Mouse (Mus musculus) mouse trophoblast stem cell (cell line): ENCODE results near the gene Ogdh.
"Not testable (repeated sequence)": the region's sequence is repeated elsewhere in the genome, so short reads cannot be mapped to it uniquely, and the experiment has no call there.

Experiments used
- in situ Hi-C, 2 experiments: fragments of 300-500 bp; cut with MseI, MboI; formaldehyde crosslinking; loops; 2 replicates in 1 of 2; 3 replicates in 1 of 2; pipeline ENCODE4 v1.15.1; 2025

Gene Ogdh

GRCm38 (mm10) chr11:6291401-6292115 lies at the start of gene Ogdh:
Gene Ogdh, plus strand, starts transcription at chr11:6291633.
- in situ Hi-C loops: no loop called here

GRCm38 (mm10) chr11:6244707-6245106 lies 46.7 kb upstream of the Ogdh start:
- in situ Hi-C loops: no loop called here

DNA sequence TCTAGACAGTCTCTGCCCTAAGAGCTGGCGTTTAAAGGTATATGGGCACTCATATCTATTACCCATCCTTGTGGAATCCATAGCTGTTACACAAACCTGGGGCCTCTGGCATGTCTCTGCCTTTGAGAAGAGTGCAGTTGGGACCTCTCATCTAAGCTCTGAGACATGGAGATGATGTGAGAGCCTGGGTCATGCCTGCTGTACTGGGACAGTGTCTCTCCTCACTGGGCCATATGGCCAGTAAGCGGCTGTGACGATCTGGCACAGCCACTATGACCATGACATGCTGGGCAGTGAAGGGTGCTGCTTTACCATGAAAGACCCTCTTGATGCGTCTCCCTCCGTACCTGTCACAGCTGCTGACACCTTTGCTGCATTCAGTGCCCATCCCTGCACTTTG lies 39.2 kb upstream of the Ogdh start:
- in situ Hi-C loops: no loop called here

GRCm38 (mm10) chr11:6252824-6253223 lies 38.6 kb upstream of the Ogdh start:
- in situ Hi-C loops: no loop called here

DNA sequence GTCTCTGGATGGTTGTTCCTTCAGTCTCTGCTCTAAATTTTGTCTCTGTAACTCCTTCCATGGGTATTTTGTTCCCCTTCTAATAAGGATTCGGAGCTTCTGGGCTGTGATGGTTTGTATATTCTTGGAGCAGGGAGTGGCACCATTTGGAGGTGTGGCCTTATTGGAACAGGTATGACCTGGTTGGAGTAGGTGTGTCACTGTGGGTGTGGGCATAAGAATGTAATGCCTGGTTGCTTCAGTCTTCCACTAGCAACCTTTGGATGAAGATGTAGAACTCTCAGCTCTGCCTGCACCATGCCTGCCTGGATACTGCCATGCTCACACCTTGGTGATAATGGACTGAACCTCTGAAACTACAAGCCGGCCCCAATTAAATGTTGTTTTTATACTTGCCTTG lies 36.8 kb upstream of the Ogdh start:
- in situ Hi-C loops: not testable (repeated sequence)

- in situ Hi-C loops: no loop called here
These were observed 34.9 kb upstream of the Ogdh start for GRCm38 (mm10) chr11:6256490-6257072.

DNA sequence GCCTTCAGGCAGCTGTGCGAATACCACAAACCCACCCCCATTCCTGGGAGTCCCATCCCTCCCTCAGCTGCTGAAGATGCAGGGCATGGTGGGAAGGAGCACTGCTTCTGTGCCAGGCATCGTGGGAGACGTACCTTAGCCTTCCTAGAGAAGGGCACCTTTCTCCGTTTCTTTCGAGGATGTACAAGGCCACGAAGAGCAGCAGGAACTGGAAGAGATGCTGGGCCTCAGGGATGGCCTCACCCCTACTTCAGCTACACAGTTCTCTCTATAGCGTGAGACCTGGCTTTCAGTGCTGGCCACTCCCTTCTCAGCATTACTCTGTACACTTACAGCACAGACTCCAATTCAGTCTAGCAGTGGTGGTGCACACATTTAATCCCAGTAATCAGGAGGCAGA lies 32.0 kb upstream of the Ogdh start:
- in situ Hi-C loops: no loop called here

DNA sequence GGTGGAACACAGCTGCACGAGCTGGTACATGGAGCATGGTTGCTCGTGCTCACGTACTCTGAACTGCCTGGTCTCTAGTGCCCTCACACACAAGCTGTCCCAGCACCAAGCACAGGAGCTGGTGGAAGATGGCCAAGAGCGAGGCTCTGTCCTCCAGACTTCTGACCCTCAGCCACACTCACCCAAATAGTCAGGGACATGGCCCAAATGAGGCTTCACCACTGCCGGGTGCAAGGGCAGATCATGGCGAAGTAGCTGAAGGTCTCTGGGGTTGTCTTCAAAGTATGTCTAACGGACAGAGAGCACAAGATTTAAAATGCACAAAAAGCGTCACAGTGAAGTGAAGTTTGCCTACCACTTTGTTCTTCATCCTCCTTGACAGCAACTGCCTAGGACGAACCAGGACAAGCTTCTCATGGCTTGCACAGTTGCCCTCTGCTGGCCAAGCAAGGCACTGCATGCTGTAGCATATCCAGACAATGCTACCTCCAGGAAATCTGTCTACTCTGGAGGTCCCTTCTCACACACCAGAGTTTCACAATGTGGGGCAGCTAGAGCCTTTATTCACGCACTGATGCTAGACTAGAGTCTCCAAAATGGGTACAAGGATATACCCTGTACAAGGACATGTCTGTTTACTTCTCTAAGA lies 29.9 kb upstream of the Ogdh start:
- in situ Hi-C loops: no loop called here

DNA sequence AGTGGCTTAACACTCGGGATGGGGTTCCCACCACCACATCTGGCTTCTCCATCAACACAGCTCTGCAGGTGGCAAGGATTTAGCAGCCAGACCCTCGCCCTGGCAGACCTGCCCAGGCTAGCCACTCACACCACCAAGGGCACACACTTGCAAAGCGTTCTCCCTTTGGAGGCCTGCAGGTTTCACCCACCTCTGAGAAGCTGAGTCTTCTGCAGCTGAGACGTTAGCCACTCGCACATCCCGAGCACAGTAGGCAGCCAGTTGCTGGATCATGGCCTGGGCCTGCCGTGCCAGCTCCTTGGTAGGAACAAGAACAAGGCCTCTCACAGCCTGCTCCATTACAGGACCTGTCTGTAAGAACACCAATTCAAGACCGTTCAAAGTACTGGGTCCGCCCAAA lies 24.8 kb upstream of the Ogdh start:
- in situ Hi-C loops: no loop called here

GRCm38 (mm10) chr11:6267320-6268254 lies 23.8 kb upstream of the Ogdh start, which contains the start of gene Ddx56:
Gene Ddx56, minus strand, starts transcription at chr11:6267772.
- in situ Hi-C loops: no loop called here

GRCm38 (mm10) chr11:6273607-6274006 lies 17.8 kb upstream of the Ogdh start:
- in situ Hi-C loops: no loop called here

DNA sequence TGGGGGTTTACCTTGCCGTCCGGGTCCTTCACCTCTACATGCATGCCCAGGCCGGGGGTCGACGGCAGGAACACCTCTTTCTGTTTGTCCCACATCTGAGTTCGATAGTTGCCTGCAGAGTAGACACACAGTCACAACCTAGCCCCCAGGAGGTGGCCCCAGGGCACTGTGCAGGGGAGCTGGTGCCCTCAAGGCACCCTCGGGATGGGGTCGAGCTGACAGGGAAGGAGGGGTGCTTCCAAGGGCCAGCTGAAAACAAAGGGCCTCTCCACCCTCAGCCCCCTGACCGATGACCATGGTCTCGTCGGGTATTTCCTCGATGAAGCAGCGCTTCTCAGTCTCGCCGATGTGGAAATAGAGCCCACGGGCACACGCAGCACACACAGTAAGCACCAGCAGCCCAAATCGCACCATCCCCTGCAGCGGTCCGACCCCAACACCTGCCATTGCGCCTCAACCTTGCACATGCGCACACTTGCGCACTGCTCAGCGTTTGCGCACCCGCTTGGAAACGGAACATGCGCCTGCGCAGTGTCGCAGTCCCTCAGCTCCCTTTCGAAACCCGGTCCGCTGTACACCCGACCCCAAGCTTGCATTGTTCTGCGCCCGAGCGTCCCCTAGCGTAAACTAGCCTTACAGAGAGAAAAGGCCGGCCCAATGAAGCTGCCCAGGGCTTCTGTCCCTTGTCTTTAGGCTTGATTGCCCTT lies 16.9 kb upstream of the Ogdh start, which contains the start of gene Tmed4:
Tmed4 (minus strand) TSS at position 484 of the 707 bp plus-strand sequence.
- in situ Hi-C loops: no loop called here

DNA sequence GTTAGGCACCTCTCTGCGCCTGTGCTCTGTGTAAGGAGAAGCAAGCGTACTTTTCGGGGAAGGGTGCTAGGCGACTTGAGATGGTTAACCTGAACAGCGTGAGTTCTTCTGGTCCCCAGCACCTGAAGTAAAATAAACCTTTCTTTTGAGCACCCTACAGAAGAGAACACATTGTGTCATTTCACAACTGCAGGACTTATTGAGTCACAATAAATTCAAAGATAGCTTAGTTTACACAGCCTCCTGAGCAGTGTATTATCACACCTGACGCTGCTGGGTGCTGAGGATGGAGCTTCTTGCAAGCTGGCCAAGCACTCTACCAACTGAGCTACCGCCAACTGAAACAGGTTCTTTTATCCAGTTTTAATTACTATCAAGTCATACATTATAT lies 16.3 kb upstream of the Ogdh start:
- in situ Hi-C loops: no loop called here

DNA sequence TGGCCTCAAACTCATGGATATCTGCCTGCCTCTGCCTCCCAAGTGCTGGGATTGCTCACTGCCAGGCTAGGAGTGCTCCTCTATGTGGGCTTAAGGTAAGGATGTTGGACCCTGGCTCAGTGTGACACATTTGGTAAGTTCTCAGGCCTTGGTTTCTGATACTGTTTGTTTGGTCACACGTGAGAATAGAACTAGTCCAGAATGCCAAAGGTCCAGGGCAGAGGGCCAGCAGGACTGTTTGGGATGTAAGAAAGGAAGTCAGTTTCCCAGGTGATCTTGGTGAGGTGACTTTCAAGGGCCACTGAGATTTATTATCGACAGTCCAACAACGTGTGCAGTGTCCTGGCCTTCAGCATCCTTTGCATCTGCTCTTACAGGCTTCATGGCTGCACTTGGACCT lies 15.0 kb upstream of the Ogdh start:
- in situ Hi-C loops: no loop called here

DNA sequence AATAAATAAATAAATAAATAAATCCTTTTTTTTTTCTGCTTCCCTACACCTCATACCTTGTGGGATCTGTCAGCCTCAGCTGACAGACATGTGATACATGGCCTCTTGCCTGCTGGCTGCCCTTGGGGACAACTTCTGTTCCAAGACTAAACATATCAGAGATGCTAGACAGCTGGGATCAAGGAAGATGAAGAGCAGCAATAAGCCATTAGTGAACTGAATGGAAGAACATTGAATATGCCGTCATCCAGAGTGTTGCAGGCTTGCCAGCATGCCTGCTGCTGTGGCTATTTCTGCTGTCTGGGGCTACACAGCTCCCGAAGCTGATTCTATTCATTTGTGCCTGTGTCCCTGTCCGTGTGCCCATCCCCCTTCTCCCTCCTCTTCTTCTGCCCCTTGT lies 8.5 kb upstream of the Ogdh start:
- in situ Hi-C loops: no loop called here

GRCm38 (mm10) chr11:6290138-6290537 lies 1.3 kb upstream of the Ogdh start:
- in situ Hi-C loops: no loop called here

DNA sequence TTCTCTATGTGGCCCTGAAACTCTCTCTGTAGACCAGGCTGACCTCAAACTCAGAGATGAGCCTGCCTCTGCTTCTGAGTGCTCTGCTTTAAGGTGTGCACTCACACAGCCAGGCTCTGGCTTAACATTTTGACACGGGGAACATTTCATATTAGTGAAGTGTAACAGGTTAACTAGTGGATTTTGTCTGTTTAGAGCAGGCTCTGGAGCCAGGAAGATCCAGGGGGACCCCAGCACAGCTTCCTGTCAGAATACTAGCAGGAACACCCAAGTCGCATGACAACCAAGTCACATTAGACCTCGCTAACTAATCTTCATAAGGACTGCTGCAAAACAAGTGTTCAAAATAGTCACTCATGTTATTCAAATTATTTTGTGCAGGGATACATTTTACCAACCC lies 550 bp upstream of the Ogdh start:
- in situ Hi-C loops: no loop called here

DNA sequence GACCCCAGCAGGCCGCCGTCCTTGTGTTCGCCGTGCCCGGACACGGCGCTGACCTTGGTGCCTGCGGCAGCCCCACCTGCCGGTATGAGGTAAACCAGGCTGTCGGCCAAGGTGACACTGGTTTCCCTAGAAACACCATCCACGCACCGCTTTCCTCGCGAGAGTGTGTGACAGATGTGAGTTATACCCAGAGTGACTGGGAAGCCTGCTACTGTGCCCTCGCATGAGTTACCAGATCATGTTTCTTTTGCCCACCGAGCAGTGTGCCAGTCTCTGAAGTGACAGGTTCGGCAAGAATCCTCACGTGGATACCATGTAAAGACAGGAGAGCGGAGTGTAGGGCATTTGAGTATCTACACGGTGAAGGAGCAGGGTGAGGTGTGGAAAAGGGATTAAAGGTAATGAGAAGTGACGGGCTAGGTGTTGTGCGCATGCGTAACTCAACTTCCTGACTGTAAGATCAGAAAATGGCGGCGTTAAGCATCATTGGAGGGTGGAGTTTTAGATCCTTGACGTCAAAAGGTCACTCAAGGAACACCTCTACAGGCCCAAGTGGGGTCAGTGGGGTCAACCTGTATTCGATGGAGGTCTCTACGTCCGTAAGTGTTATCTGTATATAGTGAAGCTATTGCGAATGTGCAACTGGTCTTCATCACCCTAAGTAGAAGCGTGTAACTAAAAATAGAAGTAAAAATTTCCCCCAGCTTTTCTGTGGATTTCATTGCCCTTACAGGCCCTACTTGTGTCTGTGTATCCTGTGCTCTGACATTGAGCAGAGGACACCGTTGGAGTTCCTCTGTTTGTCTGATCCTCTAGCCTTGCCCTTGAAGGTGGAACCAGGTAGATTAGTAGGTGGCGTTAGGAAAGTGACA lies 919 bp downstream of the Ogdh start:
- in situ Hi-C loops: no loop called here

- in situ Hi-C loops: no loop called here
These were observed 1.5 kb downstream of the Ogdh start for GRCm38 (mm10) chr11:6292988-6293349.

DNA sequence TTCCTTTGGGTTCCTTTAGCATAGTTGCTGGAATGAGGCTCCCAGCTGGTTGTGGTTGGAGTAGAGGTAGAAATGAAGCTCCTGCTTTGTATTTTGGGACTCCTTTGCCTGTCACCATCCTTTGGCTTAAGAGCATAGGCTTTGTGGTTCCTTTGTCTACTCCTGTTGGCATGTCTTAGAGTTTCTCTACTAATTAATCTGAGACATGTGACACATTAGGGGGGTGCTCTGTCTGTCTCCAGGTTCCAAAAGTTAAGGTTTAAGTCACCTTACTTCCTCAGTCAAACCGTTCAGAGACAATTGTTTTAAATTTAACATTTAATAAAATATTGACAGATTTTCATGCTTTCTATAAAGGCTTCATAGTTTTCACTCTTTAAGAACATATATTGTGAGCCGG lies 2.2 kb downstream of the Ogdh start:
- in situ Hi-C loops: no loop called here
